Mouse (Mus musculus): ENCODE data around the gene Dnah17.

Dnah17 gene

GRCm38 (mm10) chr11:118084266-118084665, 46.2 kb downstream of the Dnah17 start:
- no peak for DNase-seq

GRCm38 (mm10) chr11:118083811-118084210, 46.6 kb downstream of the Dnah17 start:
- DNase-seq: peak; percentile 53

- no peak for DNase-seq
Measured at GRCm38 (mm10) chr11:118082294-118082693, 48.1 kb downstream of the Dnah17 start.

GRCm38 (mm10) chr11:118079750-118080149, 50.7 kb downstream of the Dnah17 start:
- DNase-seq: no peak

- peak; percentile 16 for DNase-seq
Measured at GRCm38 (mm10) chr11:118076929-118077328, 53.5 kb downstream of the Dnah17 start.

- DNase-seq: peak; percentile 30
Measured at GRCm38 (mm10) chr11:118075035-118075522, 55.4 kb downstream of the Dnah17 start.

GRCm38 (mm10) chr11:118071227-118071912, 59.1 kb downstream of the Dnah17 start:
- DNase-seq: no peak

GRCm38 (mm10) chr11:118068812-118069332, 61.6 kb downstream of the Dnah17 start:
- no peak for DNase-seq

GRCm38 (mm10) chr11:118067588-118067987, 62.8 kb downstream of the Dnah17 start:
- DNase-seq: no peak

GRCm38 (mm10) chr11:118060038-118060437, 70.4 kb downstream of the Dnah17 start:
- DNase-seq: no peak

- no peak for DNase-seq
Measured at GRCm38 (mm10) chr11:118058872-118059271, 71.6 kb downstream of the Dnah17 start.

GRCm38 (mm10) chr11:118058367-118058766, 72.1 kb downstream of the Dnah17 start:
- no peak for DNase-seq

GRCm38 (mm10) chr11:118050174-118050573, 80.3 kb downstream of the Dnah17 start:
- DNase-seq: peak; percentile 84

GRCm38 (mm10) chr11:118049641-118050040, 80.8 kb downstream of the Dnah17 start:
- peak; percentile 49 for DNase-seq

GRCm38 (mm10) chr11:118043293-118043907, 87.0 kb downstream of the Dnah17 start:
- peak; percentile 70 for DNase-seq

- no peak for DNase-seq
Measured at GRCm38 (mm10) chr11:118042791-118043190, 87.6 kb downstream of the Dnah17 start.

- DNase-seq: no peak
Measured at GRCm38 (mm10) chr11:118035068-118035467, 95.4 kb downstream of the Dnah17 start.

- no peak for DNase-seq
Measured at GRCm38 (mm10) chr11:118034395-118034794, 96.0 kb downstream of the Dnah17 start.

GRCm38 (mm10) chr11:118031134-118031533, 99.3 kb downstream of the Dnah17 start:
- no peak for DNase-seq

GRCm38 (mm10) chr11:118029170-118029569, 101.3 kb downstream of the Dnah17 start:
- no peak for DNase-seq

GRCm38 (mm10) chr11:118024111-118024510, 106.3 kb downstream of the Dnah17 start:
- DNase-seq: no peak

- DNase-seq: no peak
Measured at GRCm38 (mm10) chr11:118023475-118023874, 107.0 kb downstream of the Dnah17 start.

- peak; percentile 82 for DNase-seq
Measured at GRCm38 (mm10) chr11:118021806-118022205, 108.6 kb downstream of the Dnah17 start.

- peak; percentile 28 for DNase-seq
Measured at GRCm38 (mm10) chr11:118018328-118018727, 112.1 kb downstream of the Dnah17 start.

Data from kidney, adult 9 months (tissue).